Mouse (Mus musculus): Measurements from ENCODE around the gene Fgfr2. TPM values are rescaled to one million over a fixed set of nuclear protein-coding genes. Genes with fewer than 3 reads are reported as not detected.

Gene Fgfr2
- polyA plus RNA-seq, 1 experiment from 2014 or later, result 110 TPM

- Histone ChIP-seq H3K9ac (replicated peaks; ENCODE audit: low read depth) (no peak overlapping the region), H3K9me3 (ENCODE audit: low read length) (no peaks in the 10 kb centered on the region), H3K4me1 (ENCODE audit: insufficient read depth, low read depth, low read length) (no peaks in the 10 kb centered on the region), H3K27ac (ENCODE audit: low read length) (no peak overlapping the region), H3K36me3 (ENCODE audit: insufficient read depth, low read length) (no peaks in the 10 kb centered on the region), H3K4me3 (ENCODE audit: low read depth, low read length) (no peak overlapping the region), H3K27me3 (replicated peaks; ENCODE audit: insufficient read depth, low read length) (no peaks in the 10 kb centered on the region), H3K4me2 (replicated peaks; ENCODE audit: low read depth, low read length) (no peak overlapping the region)
- ATAC-seq, result no peak
- TF ChIP-seq CTCF (IDR thresholded peaks at IDR 0.05) (no peak), EP300 (IDR thresholded peaks at IDR 0.05) (no peak)
- no peak for DNase-seq (ENCODE audit: low spot score)
- WGBS, result 87% methylated on average over 6 of the region's 6 CpGs
Measured at GRCm38 (mm10) chr7:130678414-130678813, 2444.7 kb downstream of the Fgfr2 start.

DNA sequence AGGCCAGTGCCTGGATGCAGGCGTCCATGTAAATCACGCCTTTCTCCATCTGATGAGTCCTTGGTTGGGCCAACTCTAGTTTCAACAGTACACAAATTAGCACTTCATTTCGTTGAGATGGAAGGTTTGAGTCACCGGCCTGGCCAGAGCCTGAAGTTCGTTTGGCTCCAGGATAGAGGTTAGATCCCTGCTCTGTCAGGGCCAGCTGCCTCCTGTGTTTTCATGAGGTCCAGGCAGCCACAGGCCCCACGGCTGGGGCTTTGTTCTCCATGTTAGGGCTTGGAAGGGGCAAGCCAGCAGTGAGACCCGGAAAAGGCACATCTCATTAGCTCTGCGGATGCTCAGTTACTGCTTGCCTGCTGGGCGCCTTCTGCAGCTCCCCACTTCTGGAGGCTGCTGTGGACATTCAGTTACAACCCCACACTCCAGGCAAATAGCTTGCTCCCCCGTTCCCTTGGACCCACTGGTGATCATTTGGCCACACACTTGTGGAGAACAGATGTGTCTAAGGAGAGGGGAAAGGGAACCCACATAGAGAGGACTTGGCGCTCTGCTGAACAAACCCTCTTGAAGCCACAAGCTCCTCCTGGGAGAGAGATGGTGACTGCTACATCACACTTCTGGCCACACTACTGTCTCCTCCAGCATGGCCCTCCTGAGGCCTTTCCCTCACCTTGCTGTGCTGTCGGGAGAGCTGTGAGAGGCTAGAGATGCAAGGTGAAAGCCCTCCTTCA is 2445.4 kb downstream of the Fgfr2 start:
- Histone ChIP-seq H3K4me2 (replicated peaks; ENCODE audit: low read depth, low read length) (no peak overlapping the region), H3K4me3 (ENCODE audit: low read depth, low read length) (no peak overlapping the region), H3K36me3 (ENCODE audit: insufficient read depth, low read length) (no peaks in the 10 kb centered on the region), H3K27ac (ENCODE audit: low read length) (no peak overlapping the region), H3K9me3 (ENCODE audit: low read length) (no peaks in the 10 kb centered on the region), H3K4me1 (ENCODE audit: insufficient read depth, low read depth, low read length) (no peaks in the 10 kb centered on the region), H3K27me3 (replicated peaks; ENCODE audit: insufficient read depth, low read length) (no peaks in the 10 kb centered on the region), H3K9ac (replicated peaks; ENCODE audit: low read depth) (no peak overlapping the region)
- ATAC-seq (peak; percentile 27; the same call in 1 of the 2 replicates), DNase-seq (ENCODE audit: low spot score) (peak; percentile 51)
- TF ChIP-seq EP300 (IDR thresholded peaks at IDR 0.05) (no peak), CTCF (IDR thresholded peaks at IDR 0.05) (no peak)
- 79% methylated on average over 12 of the region's 12 CpGs for WGBS

- no peaks in the 10 kb centered on the region for H3K9me3 ChIP-seq (ENCODE audit: low read length)
- H3K9ac ChIP-seq (replicated peaks; ENCODE audit: low read depth), result no peak overlapping the region
- ATAC-seq (no peak), DNase-seq (ENCODE audit: low spot score) (no peak)
- H3K27ac ChIP-seq (ENCODE audit: low read length), result no peak overlapping the region
- no peak for TF ChIP-seq CTCF (IDR thresholded peaks at IDR 0.05)
- TF ChIP-seq EP300 (IDR thresholded peaks at IDR 0.05), result no peak
- no peaks in the 10 kb centered on the region for H3K4me1 ChIP-seq (ENCODE audit: insufficient read depth, low read depth, low read length)
- H3K4me2 ChIP-seq (replicated peaks; ENCODE audit: low read depth, low read length), result no peak overlapping the region
- 72% methylated on average over 11 of the region's 11 CpGs for WGBS
- no peaks in the 10 kb centered on the region for H3K27me3 ChIP-seq (replicated peaks; ENCODE audit: insufficient read depth, low read length)
- H3K4me3 ChIP-seq (ENCODE audit: low read depth, low read length), result no peak overlapping the region
- no peaks in the 10 kb centered on the region for H3K36me3 ChIP-seq (ENCODE audit: insufficient read depth, low read length)
Measured at GRCm38 (mm10) chr7:130676885-130677540, 2446.1 kb downstream of the Fgfr2 start.

DNA sequence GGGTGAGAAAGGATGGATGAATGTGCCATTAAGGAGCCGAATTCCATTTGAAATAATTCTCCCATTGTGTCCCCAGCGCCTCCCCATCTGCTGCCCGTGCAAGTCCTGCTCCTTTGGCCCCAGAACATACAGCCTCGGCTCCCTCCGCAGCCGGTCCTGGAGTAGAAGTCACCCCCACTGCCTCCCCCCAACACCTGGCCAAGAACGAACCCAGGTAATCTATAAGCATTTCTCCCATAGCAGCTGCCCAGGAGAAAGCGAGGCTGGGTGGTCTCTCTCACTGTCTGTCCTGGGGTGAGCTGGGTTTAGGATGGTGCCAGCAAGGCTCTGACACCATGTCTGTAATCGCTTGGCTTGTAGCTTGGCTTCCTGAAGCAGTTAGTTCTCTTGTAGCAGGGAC is 2448.6 kb downstream of the Fgfr2 start:
- no peak for TF ChIP-seq CTCF (IDR thresholded peaks at IDR 0.05)
- no peak for TF ChIP-seq EP300 (IDR thresholded peaks at IDR 0.05)
- Histone ChIP-seq H3K4me3 (ENCODE audit: low read depth, low read length) (no peak overlapping the region), H3K27me3 (replicated peaks; ENCODE audit: insufficient read depth, low read length) (no peaks in the 10 kb centered on the region), H3K36me3 (ENCODE audit: insufficient read depth, low read length) (no peaks in the 10 kb centered on the region), H3K27ac (ENCODE audit: low read length) (no peak overlapping the region), H3K4me2 (replicated peaks; ENCODE audit: low read depth, low read length) (no peak overlapping the region), H3K9me3 (ENCODE audit: low read length) (no peaks in the 10 kb centered on the region), H3K4me1 (ENCODE audit: insufficient read depth, low read depth, low read length) (peaks cover 12% of the 10 kb centered on the region), H3K9ac (replicated peaks; ENCODE audit: low read depth) (no peak overlapping the region)
- 66% methylated on average over 9 of the region's 9 CpGs for WGBS
- no peak for DNase-seq (ENCODE audit: low spot score)
- ATAC-seq, result no peak

- no peak overlapping the region for H3K4me2 ChIP-seq (replicated peaks; ENCODE audit: low read depth, low read length)
- H3K9me3 ChIP-seq (ENCODE audit: low read length), result no peaks in the 10 kb centered on the region
- 66% methylated on average over 9 of the region's 9 CpGs for WGBS
- peaks cover 20% of the 10 kb centered on the region for H3K4me1 ChIP-seq (ENCODE audit: insufficient read depth, low read depth, low read length)
- TF ChIP-seq CTCF (IDR thresholded peaks at IDR 0.05) (peak; percentile 90), EP300 (IDR thresholded peaks at IDR 0.05) (no peak)
- H3K4me3 ChIP-seq (ENCODE audit: low read depth, low read length), result no peak overlapping the region
- DNase-seq (ENCODE audit: low spot score) (peak; percentile 83), ATAC-seq (peak; percentile 39)
- H3K36me3 ChIP-seq (ENCODE audit: insufficient read depth, low read length), result no peaks in the 10 kb centered on the region
- H3K27me3 ChIP-seq (replicated peaks; ENCODE audit: insufficient read depth, low read length), result no peaks in the 10 kb centered on the region
- H3K9ac ChIP-seq (replicated peaks; ENCODE audit: low read depth), result no peak overlapping the region
- no peak overlapping the region for H3K27ac ChIP-seq (ENCODE audit: low read length)
Measured at GRCm38 (mm10) chr7:130673169-130674033, 2449.7 kb downstream of the Fgfr2 start.

GRCm38 (mm10) chr7:130671301-130671700 is 2451.8 kb downstream of the Fgfr2 start:
- WGBS, result 54% methylated on average over 6 of the region's 6 CpGs
- Histone ChIP-seq H3K4me1 (ENCODE audit: insufficient read depth, low read depth, low read length) (peaks cover 20% of the 10 kb centered on the region), H3K4me2 (replicated peaks; ENCODE audit: low read depth, low read length) (no peak overlapping the region), H3K36me3 (ENCODE audit: insufficient read depth, low read length) (no peaks in the 10 kb centered on the region), H3K27ac (ENCODE audit: low read length) (peak overlapping the region; percentile 51; the same call in 1 of the 2 replicates), H3K9me3 (ENCODE audit: low read length) (no peaks in the 10 kb centered on the region), H3K27me3 (replicated peaks; ENCODE audit: insufficient read depth, low read length) (no peaks in the 10 kb centered on the region), H3K9ac (replicated peaks; ENCODE audit: low read depth) (no peak overlapping the region), H3K4me3 (ENCODE audit: low read depth, low read length) (no peak overlapping the region)
- TF ChIP-seq EP300 (IDR thresholded peaks at IDR 0.05), result no peak
- no peak for TF ChIP-seq CTCF (IDR thresholded peaks at IDR 0.05)
- DNase-seq (ENCODE audit: low spot score), result peak; percentile 74
- peak; percentile 57 for ATAC-seq
